In genomic region chr4:109666461-109667269, GRCm38 (mm10) we compare ENCODE assay signal across 8 mouse cellular contexts. TPM values are rescaled to one million over a fixed set of nuclear protein-coding genes. Genes with fewer than 3 reads are reported as not detected.
DNase-seq lines count a peak whose midpoint lies in the region; ATAC-seq lines count a peak whose summit lies in the region.

TSS of gene Cdkn2c (minus strand) at chr4:109667189.

- WGBS in hindbrain, embryonic 10.5 days, result under 1% methylated on average over 64 of the region's 64 CpGs

- no peaks in the 10 kb centered on the region for H3K36me3 ChIP-seq in hindbrain, embryonic 10.5 days

- peaks cover 58% of the 10 kb centered on the region for H3K27me3 ChIP-seq in hindbrain, embryonic 10.5 days (ENCODE audit: insufficient read depth, poor library complexity, severe bottlenecking)

- H3K9me3 ChIP-seq in hindbrain, embryonic 10.5 days, result no peaks in the 10 kb centered on the region

- H3K4me3 ChIP-seq in hindbrain, embryonic 10.5 days, result peak within 1 kb of the TSS; percentile 74

- H3K4me1 ChIP-seq in hindbrain, embryonic 10.5 days (replicated peaks), result peaks cover 26% of the 10 kb centered on the region

- peak within 1 kb of the TSS; percentile 95 for H3K27ac ChIP-seq in hindbrain, embryonic 10.5 days

- peak; percentile 60 for DNase-seq in MEL-GATA-1-ER (ENCODE audit: extremely low read depth, low read depth)
- peak; percentile 87 for DNase-seq in cerebellum, adult 8-10 months
- DNase-seq in hindbrain, embryonic 10.5 days (ENCODE audit: low spot score), result peak; percentile 88
- DNase-seq in layer of hippocampus, adult 9-11 months, result peak; percentile 68
- DNase-seq in lung, postnatal 14 days, result peak; percentile 88
- peak; percentile 92 for DNase-seq in ovary, postnatal 36 days (ENCODE audit: low spot score)
- DNase-seq in thymus, postnatal 25 days, result peak; percentile 87

- ATAC-seq in frontal cortex, adult (ENCODE audit: low TSS enrichment), result peak; percentile 88

RNA-seq across cellular contexts. Expression of gene Cdkn2c, which starts in this region (rescaled TPM):
- 3.2 and 4.2 TPM in 2 replicates for polyA plus RNA-seq in hindbrain, embryonic 10.5 days (2016; fragmentation: Nextera tagmentation; extraction: Ambion mirVana)

Comparison
In these comparisons a context has a peak if more than half of its experiments do, and no peak if none do; other contexts are left out.
1. Peak in every context shown above with its lines: DNase-seq, ATAC-seq, H3K4me3 ChIP-seq and H3K27ac ChIP-seq.